Mouse (Mus musculus): ENCODE measurements around the gene Zdhhc3.

GRCm38 (mm10) chr9:123080355-123080754, 32.6 kb downstream of the Zdhhc3 start:
- no peak for TF ChIP-seq CTCF (IDR thresholded peaks at IDR 0.05; ENCODE audit: extremely low read depth, insufficient read length, insufficient replicate concordance, low read depth, low read length)
- no peak for TF ChIP-seq POLR2A (IDR thresholded peaks at IDR 0.05; ENCODE audit: low read depth, low read length)
